Mouse (Mus musculus) erythroblast, adult 5-6 weeks (primary cell): ENCODE data around the gene Cux1. TPM values are rescaled to one million over a fixed set of nuclear protein-coding genes. Genes with fewer than 3 reads are reported as not detected.

Experiments used
- ATAC-seq: replicated peaks from 2 replicates; pipeline ENCODE4 v1.8.0; 2016; ENCODE audit warnings: moderate number of reproducible peaks, mild to moderate bottlenecking, moderate TSS enrichment, inconsistent platforms; ENCODE audit not compliant: poor library complexity, low FRiP score, severe bottlenecking
- total RNA-seq, 2 experiments: library from RNA; stranded (forward) in 1 of 2; stranded (reverse) in 1 of 2; fragments of 150-400 nt in 1 of 2; fragments of 200-764, 138-1000 nt in 1 of 2; gene quantifications; 2 replicates each; pipeline versions ENCODE4 v1.2.3 to v1.2.4; 2015 to 2017; ENCODE audit warnings: low replicate concordance in 2 of 2

Gene Cux1
- total RNA-seq, 2 experiments from 2014 or later, result 17.7 to 46.4 TPM

- no peak for ATAC-seq
Measured at GRCm38 (mm10) chr5:136456395-136456794, 110.9 kb downstream of the Cux1 start.

- ATAC-seq, result no peak
Measured at GRCm38 (mm10) chr5:136452681-136453080, 114.6 kb downstream of the Cux1 start.

GRCm38 (mm10) chr5:136449801-136450200, 117.5 kb downstream of the Cux1 start:
- ATAC-seq, result no peak

GRCm38 (mm10) chr5:136445967-136446366, 121.3 kb downstream of the Cux1 start:
- ATAC-seq, result no peak

- no peak for ATAC-seq
Measured at GRCm38 (mm10) chr5:136442238-136443187, 124.8 kb downstream of the Cux1 start.

- no peak for ATAC-seq
Measured at GRCm38 (mm10) chr5:136429647-136430046, 137.6 kb downstream of the Cux1 start.

- ATAC-seq, result no peak
Measured at GRCm38 (mm10) chr5:136428498-136429060, 138.7 kb downstream of the Cux1 start.

GRCm38 (mm10) chr5:136427772-136428497, 139.4 kb downstream of the Cux1 start:
- ATAC-seq, result no peak

GRCm38 (mm10) chr5:136427121-136427771, 140.0 kb downstream of the Cux1 start:
- ATAC-seq, result no peak

- ATAC-seq, result no peak
Measured at GRCm38 (mm10) chr5:136422948-136423347, 144.3 kb downstream of the Cux1 start.

GRCm38 (mm10) chr5:136421885-136422284, 145.4 kb downstream of the Cux1 start:
- no peak for ATAC-seq

GRCm38 (mm10) chr5:136421316-136421715, 146.0 kb downstream of the Cux1 start:
- peak; percentile 59; the same call in 1 of the 2 replicates for ATAC-seq

- no peak for ATAC-seq
Measured at GRCm38 (mm10) chr5:136420342-136420741, 146.9 kb downstream of the Cux1 start.

GRCm38 (mm10) chr5:136417891-136418290, 149.4 kb downstream of the Cux1 start:
- no peak for ATAC-seq

- ATAC-seq, result 0 out of 2 replicates have a peak, but pooled peaks have one; percentile 37
Measured at GRCm38 (mm10) chr5:136414479-136414878, 152.8 kb downstream of the Cux1 start.

GRCm38 (mm10) chr5:136410681-136411181, 156.6 kb downstream of the Cux1 start:
- no peak for ATAC-seq

- ATAC-seq, result no peak
Measured at GRCm38 (mm10) chr5:136406357-136406756, 160.9 kb downstream of the Cux1 start.

GRCm38 (mm10) chr5:136403565-136403961, 163.7 kb downstream of the Cux1 start:
- no peak for ATAC-seq

GRCm38 (mm10) chr5:136402622-136403564, 164.4 kb downstream of the Cux1 start:
- no peak for ATAC-seq
